Mouse (Mus musculus): ENCODE results near the gene Nfkbib.

DNA sequence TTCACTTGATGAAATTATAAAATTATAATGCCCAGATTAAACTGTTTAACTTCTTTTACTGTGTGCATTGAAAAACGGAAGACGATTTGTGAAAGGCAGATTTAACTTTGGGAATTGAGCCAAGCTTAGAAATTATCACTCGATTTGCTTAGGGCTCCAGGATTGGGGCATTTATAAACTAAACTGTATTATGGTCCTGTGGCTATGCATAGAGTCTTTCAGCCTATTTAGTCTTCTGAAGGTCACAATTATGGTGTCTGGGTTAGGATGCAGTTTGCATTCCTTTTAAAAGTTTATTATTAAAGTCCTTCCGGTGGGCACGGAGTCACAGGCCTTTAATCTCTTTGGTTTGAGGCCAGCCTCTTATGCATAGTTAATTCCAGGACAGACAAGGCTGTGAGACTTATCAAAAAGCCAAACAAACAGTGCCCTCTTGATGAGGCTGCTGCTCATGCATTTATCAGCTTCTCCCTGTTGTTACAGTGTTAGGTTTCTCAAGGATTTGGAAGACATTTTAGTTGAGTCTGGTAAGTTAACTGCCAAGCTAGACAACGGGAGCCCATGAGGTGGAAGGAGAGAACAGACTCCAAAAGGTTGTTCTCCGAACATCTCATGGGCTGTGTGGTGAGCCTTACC, 44.4 kb upstream of the Nfkbib start:
- TF ChIP-seq POLR2A (IDR thresholded peaks at IDR 0.05; ENCODE audit: borderline replicate concordance, low read depth, low read length) (no peak), CTCF (IDR thresholded peaks at IDR 0.05; ENCODE audit: low read depth, low read length) (no peak)
